Mouse (Mus musculus) forebrain, postnatal 0 days (tissue): ENCODE measurements around the gene Lrp2bp. TPM values are rescaled to one million over a fixed set of nuclear protein-coding genes. Genes with fewer than 3 reads are reported as not detected.

Source experiments
- ATAC-seq: fragments of 200-750 bp; cut with Nextera tagmentation; 2 replicates; pipeline ENCODE4 v1.8.0; 2017; ENCODE audit warnings: mild to moderate bottlenecking, moderate library complexity
- DNase-seq: peaks from one replicate; pipeline ENCODE4 v3.0.0-alpha.2; 2015
- H3K27ac ChIP-seq: fragments of 300-500 bp; sonication (generic); 2 replicates; pipeline ENCODE4 v1.5.1; 2014; ENCODE audit warnings: low read depth, mild to moderate bottlenecking, antibody characterized with exemption, low read length, moderate library complexity, mixed read lengths
- H3K27me3 ChIP-seq: fragments of 300-500 bp; sonication (generic); 2 replicates; pipeline ENCODE4 v1.6.1; 2014; ENCODE audit warnings: mild to moderate bottlenecking, low read length, mixed read lengths; ENCODE audit not compliant: insufficient read depth
- H3K36me3 ChIP-seq: fragments of 300-500 bp; sonication (generic); 2 replicates; pipeline ENCODE4 v1.6.1; 2014; ENCODE audit warnings: mild to moderate bottlenecking, moderate library complexity; ENCODE audit not compliant: insufficient read depth
- H3K4me1 ChIP-seq: fragments of 300-500 bp; sonication (generic); 2 replicates; pipeline ENCODE4 v1.6.1; 2014; ENCODE audit warnings: antibody characterized with exemption; ENCODE audit not compliant: insufficient read depth
- H3K4me2 ChIP-seq: fragments of 300-500 bp; sonication (generic); 2 replicates; pipeline ENCODE4 v1.6.1; 2014; ENCODE audit warnings: low read depth, mild to moderate bottlenecking, moderate library complexity
- H3K4me3 ChIP-seq: fragments of 300-500 bp; sonication (generic); 2 replicates; pipeline ENCODE4 v1.5.1; 2014; ENCODE audit warnings: low read depth, low read length, mixed read lengths
- H3K9ac ChIP-seq: fragments of 300-500 bp; sonication (generic); 2 replicates; pipeline ENCODE4 v1.6.1; 2014; ENCODE audit warnings: mild to moderate bottlenecking
- H3K9me3 ChIP-seq: fragments of 300-500 bp; sonication (generic); 2 replicates; pipeline ENCODE4 v1.6.1; 2016; ENCODE audit warnings: low read length
- CTCF ChIP-seq: sonication (generic); IDR thresholded peaks from 2 replicates; pipeline ENCODE4 v1.5.1; 2016; ENCODE audit warnings: antibody characterized with exemption, control low read depth, low read depth
- WGBS: fragments of 180-500 bp; shearing (Covaris S2); extraction: QIAGEN DNeasy Blood & Tissue Kit; methylation state at CpG from one replicate; pipeline ENCODE4 v1.1.7; 2014; 5-methylcytosine and 5-hydroxymethylcytosine counted together
- polyA plus RNA-seq: library from polyadenylated mRNA; unstranded; fragments of >200 nt; fragmentation: Nextera tagmentation; extraction: Ambion mirVana; gene quantifications from 2 replicates; pipeline ENCODE4 v1.2.1, GENCODE M21; 2015
- total RNA-seq: library from RNA; depleted of rRNA; stranded (reverse); fragments of >200 nt; gene quantifications from 2 replicates; pipeline ENCODE4 v1.2.3, GENCODE M21; 2014

The Lrp2bp gene
- total and polyA plus RNA-seq, 2 experiments from 2014 or later = 0.22 to 0.29 TPM

- H3K9ac ChIP-seq = no peak overlapping the region
- DNase-seq (no peak), ATAC-seq (no peak)
- H3K4me3 ChIP-seq = no peak overlapping the region
- H3K4me2 ChIP-seq = no peak overlapping the region
- 83% methylated on average over 3 of the region's 3 CpGs for WGBS
- H3K27ac ChIP-seq = no peak overlapping the region
- TF ChIP-seq CTCF = no peak
- H3K4me1 ChIP-seq = no peaks in the 10 kb centered on the region
- H3K9me3 ChIP-seq = no peaks in the 10 kb centered on the region
- peaks cover 21% of the 10 kb centered on the region for H3K36me3 ChIP-seq
- no peaks in the 10 kb centered on the region for H3K27me3 ChIP-seq
Measured at GRCm38 (mm10) chr8:45986665-45987064, 12.4 kb upstream of the Lrp2bp start.

- no peaks in the 10 kb centered on the region for H3K4me1 ChIP-seq
- no peaks in the 10 kb centered on the region for H3K27me3 ChIP-seq
- H3K4me2 ChIP-seq = no peak overlapping the region
- no peak for ATAC-seq
- no peak overlapping the region for H3K27ac ChIP-seq
- no peak for TF ChIP-seq CTCF
- H3K9ac ChIP-seq = no peak overlapping the region
- WGBS = 66% methylated on average over 2 of the region's 2 CpGs
- peaks cover 14% of the 10 kb centered on the region; the same call in 1 of the 2 replicates for H3K36me3 ChIP-seq
- DNase-seq = no peak
- no peak overlapping the region for H3K4me3 ChIP-seq
- H3K9me3 ChIP-seq = no peaks in the 10 kb centered on the region
Measured at GRCm38 (mm10) chr8:45988189-45988588, 10.9 kb upstream of the Lrp2bp start.

- Histone ChIP-seq H3K9ac (no peak overlapping the region), H3K4me1 (no peaks in the 10 kb centered on the region), H3K36me3 (peaks cover 17% of the 10 kb centered on the region), H3K4me3 (no peak overlapping the region), H3K9me3 (no peaks in the 10 kb centered on the region), H3K4me2 (no peak overlapping the region), H3K27me3 (no peaks in the 10 kb centered on the region), H3K27ac (no peak overlapping the region)
- 88% methylated on average over 4 of the region's 4 CpGs for WGBS
- DNase-seq (no peak), ATAC-seq (no peak; the same call in 1 of the 2 replicates)
- TF ChIP-seq CTCF = no peak
Measured at GRCm38 (mm10) chr8:45990631-45991310, 8.3 kb upstream of the Lrp2bp start.

- no peak overlapping the region for H3K27ac ChIP-seq
- H3K27me3 ChIP-seq = no peaks in the 10 kb centered on the region
- 89% methylated on average over 2 of the region's 2 CpGs for WGBS
- peaks cover 20% of the 10 kb centered on the region for H3K36me3 ChIP-seq
- no peak overlapping the region for H3K4me3 ChIP-seq
- H3K9ac ChIP-seq = no peak overlapping the region
- no peaks in the 10 kb centered on the region for H3K9me3 ChIP-seq
- DNase-seq (no peak), ATAC-seq (no peak)
- H3K4me1 ChIP-seq = no peaks in the 10 kb centered on the region
- H3K4me2 ChIP-seq = no peak overlapping the region
- peak; percentile 32 for TF ChIP-seq CTCF
Measured at GRCm38 (mm10) chr8:45994111-45994510, 5.0 kb upstream of the Lrp2bp start.

- Histone ChIP-seq H3K9ac (no peak overlapping the region), H3K36me3 (peaks cover 20% of the 10 kb centered on the region), H3K27me3 (no peaks in the 10 kb centered on the region), H3K4me2 (no peak overlapping the region), H3K27ac (no peak overlapping the region), H3K9me3 (no peaks in the 10 kb centered on the region), H3K4me1 (no peaks in the 10 kb centered on the region), H3K4me3 (no peak overlapping the region)
- ATAC-seq (no peak), DNase-seq (no peak)
- TF ChIP-seq CTCF = no peak
- WGBS = 92% methylated on average over 3 of the region's 3 CpGs
Measured at GRCm38 (mm10) chr8:45995576-45995975, 3.5 kb upstream of the Lrp2bp start.

GRCm38 (mm10) chr8:45998228-45998627 is 875 bp upstream of the Lrp2bp start:
- Histone ChIP-seq H3K27ac (no peak overlapping the region), H3K9me3 (no peaks in the 10 kb centered on the region), H3K27me3 (no peaks in the 10 kb centered on the region), H3K9ac (no peak overlapping the region), H3K4me3 (no peak overlapping the region), H3K4me1 (no peaks in the 10 kb centered on the region), H3K4me2 (no peak overlapping the region; the same call in 1 of the 2 replicates), H3K36me3 (peaks cover 20% of the 10 kb centered on the region)
- peak; percentile 29; the same call in 1 of the 2 replicates for TF ChIP-seq CTCF
- no peak for DNase-seq
- ATAC-seq = no peak
- 91% methylated on average over 2 of the region's 2 CpGs for WGBS

GRCm38 (mm10) chr8:45999784-46000705 is 942 bp downstream of the Lrp2bp start:
- WGBS = 2% methylated on average over 53 of the region's 55 CpGs
- peak overlapping the region; percentile 91 for H3K9ac ChIP-seq
- H3K27ac ChIP-seq = peak overlapping the region; percentile 97
- no peak for TF ChIP-seq CTCF
- DNase-seq (peak; percentile 97), ATAC-seq (peak; percentile 99)
- H3K9me3 ChIP-seq = no peaks in the 10 kb centered on the region
- peaks cover 16% of the 10 kb centered on the region for H3K36me3 ChIP-seq
- no peaks in the 10 kb centered on the region for H3K27me3 ChIP-seq
- H3K4me2 ChIP-seq = peak overlapping the region; percentile 69
- peak overlapping the region; percentile 54 for H3K4me3 ChIP-seq
- no peaks in the 10 kb centered on the region for H3K4me1 ChIP-seq
